Mouse (Mus musculus) cortical plate, adult 2 months (tissue): ENCODE results near the gene Farp1. TPM values are rescaled to one million over a fixed set of nuclear protein-coding genes. Genes with fewer than 3 reads are reported as not detected.
"Not testable (repeated sequence)": the region's sequence is repeated elsewhere in the genome, so short reads cannot be mapped to it uniquely, and the experiment has no call there.

Experiments used
- H3K27ac ChIP-seq: fragments of 200-500 bp; 2 replicates; pipeline ENCODE4 v1.5.1; 2012; ENCODE audit warnings: low read length, control low read depth, inconsistent platforms; ENCODE audit not compliant: insufficient read depth
- H3K4me1 ChIP-seq: fragments of 200-500 bp; 2 replicates; pipeline ENCODE4 v1.6.1; 2011; ENCODE audit warnings: low read length; ENCODE audit not compliant: control insufficient read depth, insufficient read depth
- H3K4me3 ChIP-seq: fragments of 200-500 bp; 2 replicates; pipeline ENCODE4 v1.5.1; 2011; ENCODE audit warnings: mild to moderate bottlenecking, low read length, control low read depth; ENCODE audit not compliant: insufficient read depth
- CTCF ChIP-seq: fragments of 200-500 bp; IDR thresholded peaks from 2 replicates; pipeline ENCODE4 v1.5.1; 2011; ENCODE audit warnings: mild to moderate bottlenecking, control low read depth, low read length; ENCODE audit not compliant: insufficient read depth; ENCODE audit errors: extremely low read depth
- POLR2A ChIP-seq: fragments of 200-500 bp; IDR thresholded peaks from 2 replicates; pipeline ENCODE4 v1.6.1; 2011; ENCODE audit warnings: mild to moderate bottlenecking, low read length, control low read depth; ENCODE audit not compliant: insufficient read depth; ENCODE audit errors: extremely low read depth
- polyA plus RNA-seq: library from polyadenylated mRNA; depleted of rRNA; stranded (reverse); fragments of >200 nt; gene quantifications from 2 replicates; pipeline ENCODE4 v1.2.3, GENCODE M21; 2012

Farp1 gene
- polyA plus RNA-seq, 1 experiment: 58.0 TPM

DNA sequence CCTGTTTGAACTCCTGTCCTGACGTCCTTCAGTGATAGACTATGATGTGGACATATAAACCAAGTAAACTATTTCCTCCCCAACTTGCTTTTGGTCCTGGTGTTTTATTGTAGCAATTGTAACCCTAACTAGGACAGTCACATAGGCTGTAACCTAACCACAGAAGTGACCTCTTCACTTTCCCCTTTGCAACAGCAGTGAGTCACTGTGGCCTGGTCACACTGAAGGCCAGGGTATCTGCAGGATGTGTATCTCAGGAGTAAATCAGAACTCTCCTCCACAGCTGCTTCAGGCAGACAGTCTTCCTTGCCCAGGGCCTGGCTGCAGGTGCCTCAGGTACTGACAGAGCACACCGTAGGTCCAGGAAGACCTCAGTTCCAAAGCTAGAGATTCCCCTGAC is 3.6 kb upstream of the Farp1 start:
- no peaks in the 10 kb centered on the region for H3K4me1 ChIP-seq
- no peak overlapping the region for H3K27ac ChIP-seq
- H3K4me3 ChIP-seq: no peak overlapping the region
- TF ChIP-seq POLR2A (no peak), CTCF (no peak)

DNA sequence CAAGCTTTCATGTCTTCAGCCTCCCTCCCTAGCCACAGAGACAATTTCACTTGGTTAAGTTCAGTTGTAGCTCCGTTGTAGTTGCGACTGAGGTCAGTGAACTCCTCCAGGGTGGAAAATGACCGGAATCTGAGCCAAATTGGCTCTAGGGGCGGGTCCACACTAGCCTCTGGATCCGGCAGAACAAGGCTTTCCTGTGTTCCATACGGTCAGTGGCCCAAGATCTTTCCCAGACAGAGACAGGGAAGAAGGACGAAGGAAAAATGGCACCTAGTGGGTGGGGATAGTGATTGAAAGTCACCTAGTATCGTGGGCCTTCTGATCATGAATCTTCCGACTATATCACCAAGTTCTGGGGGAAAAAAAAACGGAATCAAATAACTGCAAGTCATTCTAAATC is 475 bp upstream of the Farp1 start:
- Histone ChIP-seq H3K4me3 (peak overlapping the region; percentile 45), H3K27ac (peak overlapping the region; percentile 93), H3K4me1 (no peaks in the 10 kb centered on the region; the same call in 1 of the 2 replicates)
- TF ChIP-seq POLR2A (no peak), CTCF (no peak)

DNA sequence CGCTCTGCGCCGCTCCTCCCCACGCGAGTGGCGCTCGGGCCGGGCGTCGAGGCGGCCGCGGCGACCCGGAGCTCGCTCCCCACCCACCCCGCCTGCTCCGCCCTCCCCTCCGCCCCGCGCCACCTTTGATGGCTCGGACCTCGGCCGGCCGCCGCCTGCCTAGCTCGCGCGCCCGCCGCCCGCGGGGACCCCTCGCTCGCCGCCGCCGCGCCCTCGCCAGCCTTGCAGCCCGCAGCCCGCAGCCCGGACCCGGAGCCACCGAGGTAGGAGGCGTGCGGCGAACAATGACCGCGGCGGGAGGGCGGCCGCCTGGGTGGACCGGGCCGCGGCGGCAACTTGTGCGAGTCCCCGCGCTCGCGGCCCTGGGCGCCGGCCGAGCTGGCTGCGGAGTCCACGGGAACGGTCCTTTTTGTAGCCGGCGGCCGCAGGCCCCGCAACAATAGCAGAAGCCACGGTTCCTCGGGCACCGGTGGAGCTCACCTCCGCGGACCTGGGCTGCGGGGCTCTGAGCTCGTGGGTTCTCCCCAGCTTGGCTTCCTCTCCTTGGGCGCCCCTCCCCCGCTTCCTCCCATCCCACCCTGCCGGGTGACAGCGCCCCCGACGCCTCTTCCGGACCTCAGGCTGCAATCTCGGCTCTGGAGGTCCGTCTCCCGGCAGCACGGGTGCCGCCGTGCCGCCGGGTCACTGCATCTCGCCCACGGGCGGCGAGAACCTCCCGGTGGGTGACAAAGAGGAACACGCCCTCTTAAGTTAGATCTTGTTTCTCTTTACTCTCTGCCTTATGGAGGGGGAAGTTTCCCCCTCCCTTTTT is 868 bp downstream of the Farp1 start:
- Histone ChIP-seq H3K4me1 (no peaks in the 10 kb centered on the region; the same call in 1 of the 2 replicates), H3K4me3 (peak overlapping the region; percentile 45), H3K27ac (peak overlapping the region; percentile 99)
- TF ChIP-seq POLR2A (no peak), CTCF (no peak)

- no peaks in the 10 kb centered on the region; the same call in 1 of the 2 replicates for H3K4me1 ChIP-seq
- H3K4me3 ChIP-seq: peak overlapping the region; percentile 45
- peak overlapping the region; percentile 99 for H3K27ac ChIP-seq
- TF ChIP-seq POLR2A: no peak
- no peak for TF ChIP-seq CTCF
These were observed 1.7 kb downstream of the Farp1 start for GRCm38 (mm10) chr14:121036612-121037221.

- Histone ChIP-seq H3K4me3 (peak overlapping the region; percentile 45), H3K27ac (peak overlapping the region; percentile 99; the same call in 1 of the 2 replicates), H3K4me1 (no peaks in the 10 kb centered on the region; the same call in 1 of the 2 replicates)
- no peak for TF ChIP-seq POLR2A
- TF ChIP-seq CTCF: no peak
These were observed 2.3 kb downstream of the Farp1 start for GRCm38 (mm10) chr14:121037276-121037675.

DNA sequence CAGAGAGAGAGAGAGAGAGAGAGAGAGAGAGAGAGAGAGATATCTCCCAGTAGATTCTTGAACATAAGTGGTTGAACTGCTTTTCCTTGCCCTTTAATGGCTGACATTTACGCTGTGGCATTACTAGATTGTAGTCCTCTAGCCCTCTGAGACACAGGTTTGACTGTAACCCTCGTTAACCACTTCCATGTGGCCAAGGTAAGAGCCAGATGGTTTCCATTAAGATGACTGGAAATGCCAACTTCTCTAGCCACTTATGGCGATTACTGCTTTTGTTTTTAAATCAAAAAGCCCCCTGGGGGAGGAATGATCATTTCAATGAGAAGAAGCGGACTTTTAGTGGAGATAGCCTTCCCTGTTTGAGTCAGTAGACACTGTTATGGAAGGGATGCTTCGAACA is 3.7 kb downstream of the Farp1 start:
- Histone ChIP-seq H3K4me1 (no peaks in the 10 kb centered on the region; the same call in 1 of the 2 replicates), H3K27ac (no peak overlapping the region), H3K4me3 (no peak overlapping the region)
- TF ChIP-seq POLR2A: no peak
- TF ChIP-seq CTCF: no peak

DNA sequence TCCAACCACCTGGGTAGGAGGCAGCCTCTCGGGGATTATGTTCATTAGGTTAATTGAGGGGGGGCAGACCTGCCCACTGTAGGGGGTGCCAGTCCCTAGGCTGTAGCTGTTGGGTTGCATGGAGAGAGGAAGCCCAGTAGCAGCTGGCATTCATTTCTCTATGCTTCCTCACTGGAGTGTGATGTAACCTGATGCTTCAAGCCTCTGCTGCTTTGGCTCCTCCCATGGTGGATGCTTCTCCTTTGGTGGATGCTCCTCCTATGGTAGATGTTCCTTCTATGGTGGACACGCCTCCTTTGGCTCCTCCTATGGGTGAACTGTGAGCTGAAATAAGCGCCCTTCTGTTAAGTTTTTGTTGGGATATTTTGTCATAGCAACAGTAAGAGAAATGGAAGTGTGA is 9.1 kb downstream of the Farp1 start:
- Histone ChIP-seq H3K4me1 (peaks cover 15% of the 10 kb centered on the region), H3K4me3 (no peak overlapping the region), H3K27ac (no peak overlapping the region; the same call in 1 of the 2 replicates)
- TF ChIP-seq CTCF: no peak
- no peak for TF ChIP-seq POLR2A

DNA sequence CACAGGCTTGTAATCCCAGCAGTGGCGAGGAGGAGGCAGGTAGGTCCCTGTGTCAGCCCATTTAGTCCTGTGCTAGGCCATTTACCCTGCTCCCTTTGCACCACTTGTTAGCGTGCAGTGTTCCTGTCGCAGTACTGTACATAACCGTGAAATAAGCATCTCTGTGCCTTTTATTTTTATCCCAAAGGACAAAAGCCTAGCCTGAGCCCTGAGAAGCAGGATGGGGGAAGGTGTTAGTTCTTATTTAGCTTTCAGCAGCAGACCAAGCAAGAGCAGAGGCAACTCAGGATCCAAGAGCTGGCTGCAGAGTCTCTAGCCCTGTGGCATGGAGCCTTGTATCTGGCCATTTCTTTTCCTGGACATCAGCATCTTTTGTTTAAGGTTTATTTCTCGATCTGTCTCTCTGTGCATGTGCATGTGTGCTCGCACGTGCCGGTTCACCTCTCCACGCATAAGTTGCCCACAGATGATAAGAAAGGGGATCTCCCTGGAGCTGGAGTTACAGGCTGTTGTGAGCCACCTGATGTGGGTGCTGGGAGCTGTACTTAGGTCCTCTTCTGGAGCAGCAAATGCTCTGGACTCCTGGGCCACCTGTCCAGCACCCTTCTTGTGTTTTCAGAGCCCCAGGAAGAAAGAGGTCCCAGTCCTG is 11.4 kb downstream of the Farp1 start:
- H3K4me1 ChIP-seq: peaks cover 15% of the 10 kb centered on the region
- no peak for TF ChIP-seq CTCF
- no peak for TF ChIP-seq POLR2A
- 0 out of 2 replicates have a peak overlapping the region, but pooled peaks have one; percentile 58 for H3K27ac ChIP-seq
- no peak overlapping the region for H3K4me3 ChIP-seq

DNA sequence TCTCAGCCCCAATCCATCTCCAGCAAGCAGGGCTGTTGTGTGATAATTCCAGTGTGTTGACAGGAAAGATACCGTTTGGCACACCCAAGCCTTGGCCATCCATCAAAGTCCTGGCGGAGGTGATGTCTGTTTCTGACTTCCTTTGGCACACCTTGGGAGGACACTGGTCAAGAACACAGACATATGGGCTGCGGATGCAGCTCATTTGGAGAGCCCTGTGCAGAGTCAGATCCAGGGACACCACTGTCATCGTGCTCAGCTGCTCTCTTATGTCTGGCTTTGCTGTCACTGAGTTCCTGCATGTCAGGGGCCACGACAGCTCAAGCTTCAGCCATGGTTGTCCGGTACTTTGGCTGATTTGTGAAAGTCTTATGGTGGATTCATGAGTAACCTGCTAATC is 12.8 kb downstream of the Farp1 start:
- Histone ChIP-seq H3K27ac (no peak overlapping the region), H3K4me1 (peaks cover 17% of the 10 kb centered on the region), H3K4me3 (no peak overlapping the region)
- TF ChIP-seq POLR2A (no peak), CTCF (no peak)

- H3K4me1 ChIP-seq: peaks cover 11% of the 10 kb centered on the region
- H3K4me3 ChIP-seq, H3K27ac ChIP-seq: not testable (repeated sequence)
These were observed 16.0 kb downstream of the Farp1 start for GRCm38 (mm10) chr14:121051002-121051401.
